In genomic region chr16:13883094-13883774, GRCm38 (mm10) we compare ENCODE assay signal across 26 mouse cellular contexts. TPM values are rescaled to one million over a fixed set of nuclear protein-coding genes. Genes with fewer than 3 reads are reported as not detected.
DNase-seq lines count a peak whose midpoint lies in the region; ATAC-seq and TF ChIP-seq lines count a peak whose summit lies in the region.
"Had no signal": no experiment of that assay in that cellular context is flagged by ENCODE, and none has a peak within 500 bp of the region (broad histone marks: within the 10 kb centered on the region; RNA-seq: fewer than 3 reads in every experiment).

No protein-coding gene starts in this region.

- TF ChIP-seq CTCF in layer of hippocampus, adult 2 months (conservative IDR thresholded peaks at IDR 0.05), result no peak
- no peak for TF ChIP-seq CTCF in small intestine, adult 2 months (IDR thresholded peaks at IDR 0.05; ENCODE audit: extremely low read depth, insufficient read length, insufficient replicate concordance, low read depth, low read length)

- no peak overlapping the region for H3K9ac ChIP-seq in embryonic facial prominence, embryonic 11.5 days (replicated peaks; ENCODE audit: low read length)
- no peak overlapping the region for H3K9ac ChIP-seq in hindbrain, embryonic 11.5 days (ENCODE audit: low read depth, low read length)
- H3K9ac ChIP-seq: forebrain, postnatal 0 days; heart, embryonic 13.5 days; hindbrain, embryonic 13.5 days; neural tube, embryonic 13.5 days had no signal

- no peak overlapping the region for H3K4me2 ChIP-seq in embryonic facial prominence, embryonic 11.5 days (ENCODE audit: low read depth, low read length)
- H3K4me2 ChIP-seq in hindbrain, embryonic 11.5 days (replicated peaks; ENCODE audit: low read depth, low read length), result no peak overlapping the region
- H3K4me2 ChIP-seq: heart, embryonic 13.5 days; hindbrain, embryonic 13.5 days; neural tube, embryonic 13.5 days had no signal

- no peak overlapping the region for H3K4me3 ChIP-seq in embryonic facial prominence, embryonic 11.5 days (ENCODE audit: low read depth, low read length)
- H3K4me3 ChIP-seq in embryonic facial prominence, embryonic 10.5 days, result no peak overlapping the region
- H3K4me3 ChIP-seq in layer of hippocampus, adult 2 months, result no peak overlapping the region
- H3K4me3 ChIP-seq in small intestine, adult 2 months (ENCODE audit: low read depth, low read length), result no peak overlapping the region
- no peak overlapping the region for H3K4me3 ChIP-seq in hindbrain, embryonic 11.5 days (ENCODE audit: low read depth, low read length)
- H3K4me3 ChIP-seq: forebrain, embryonic 10.5 days; heart, embryonic 13.5 days; hindbrain, embryonic 13.5 days; left cerebral cortex, adult 2 months; midbrain, embryonic 10.5 days; myocyte; neural tube, embryonic 13.5 days had no signal

- intact Hi-C loops in left cerebral cortex, postnatal 36 days (cut with DNase I), result no loop called here

- ATAC-seq in embryonic facial prominence, embryonic 11.5 days (replicated peaks; ENCODE audit: insufficient number of reproducible peaks, low FRiP score, low TSS enrichment, low read depth), result no peak
- no peak for ATAC-seq in hindbrain, embryonic 11.5 days (ENCODE audit: low FRiP score)
- ATAC-seq: CD4-positive, CD25-positive, alpha-beta regulatory T cell, adult 4 months; forebrain, postnatal 0 days; midbrain, embryonic 16.5 days had no signal

- no peaks in the 10 kb centered on the region for H3K36me3 ChIP-seq in embryonic facial prominence, embryonic 11.5 days (replicated peaks; ENCODE audit: control insufficient read depth, insufficient read depth, low read depth, low read length)
- H3K36me3 ChIP-seq in embryonic facial prominence, embryonic 10.5 days (replicated peaks), result peaks cover 18% of the 10 kb centered on the region
- peaks cover 26% of the 10 kb centered on the region for H3K36me3 ChIP-seq in small intestine, adult 2 months (ENCODE audit: control insufficient read depth, insufficient read depth, low read length)
- no peaks in the 10 kb centered on the region for H3K36me3 ChIP-seq in hindbrain, embryonic 11.5 days (ENCODE audit: control insufficient read depth, insufficient read depth, low read length)

- no peaks in the 10 kb centered on the region for H3K4me1 ChIP-seq in embryonic facial prominence, embryonic 11.5 days (ENCODE audit: control insufficient read depth, insufficient read depth, low read length)
- H3K4me1 ChIP-seq in embryonic facial prominence, embryonic 10.5 days, result no peaks in the 10 kb centered on the region
- H3K4me1 ChIP-seq in small intestine, adult 2 months (ENCODE audit: control insufficient read depth, insufficient read depth, insufficient read length, low read length), result peaks cover 9% of the 10 kb centered on the region; the same call in 1 of the 2 replicates
- H3K4me1 ChIP-seq in hindbrain, embryonic 11.5 days (replicated peaks; ENCODE audit: control insufficient read depth, insufficient read depth, low read length), result no peaks in the 10 kb centered on the region
- H3K4me1 ChIP-seq: forebrain, embryonic 10.5 days; heart, embryonic 13.5 days; hindbrain, embryonic 13.5 days; midbrain, embryonic 10.5 days; neural tube, embryonic 13.5 days had no signal

- H3K9me3 ChIP-seq in embryonic facial prominence, embryonic 11.5 days (replicated peaks; ENCODE audit: control insufficient read depth, low read length), result no peaks in the 10 kb centered on the region
- H3K9me3 ChIP-seq in embryonic facial prominence, embryonic 10.5 days, result no peaks in the 10 kb centered on the region
- H3K9me3 ChIP-seq in hindbrain, embryonic 11.5 days (ENCODE audit: control insufficient read depth, low read length), result no peaks in the 10 kb centered on the region
- H3K9me3 ChIP-seq: forebrain, embryonic 10.5 days; heart, embryonic 13.5 days; hindbrain, embryonic 13.5 days; midbrain, embryonic 10.5 days; neural tube, embryonic 13.5 days had no signal

- 30% methylated on average over 3 of the region's 3 CpGs for WGBS in embryonic facial prominence, embryonic 11.5 days
- 45% methylated on average over 3 of the region's 3 CpGs for WGBS in embryonic facial prominence, embryonic 10.5 days
- 8% methylated on average over 3 of the region's 3 CpGs for WGBS in small intestine, adult 2 months
- WGBS in hindbrain, embryonic 11.5 days, result 77% methylated on average over 3 of the region's 3 CpGs

- peak; percentile 2 for DNase-seq in embryonic facial prominence, embryonic 11.5 days (ENCODE audit: low spot score)
- DNase-seq in embryonic facial prominence, embryonic 10.5 days (ENCODE audit: low spot score), result no peak
- no peak for DNase-seq in layer of hippocampus, adult 2 months (ENCODE audit: low spot score in 2 of 2)
- DNase-seq in layer of hippocampus, adult 8-10 months (ENCODE audit: low spot score in 2 of 2), result no peak
- DNase-seq in 416B (ENCODE audit: low read depth), result peak; percentile 44
- no peak for DNase-seq in left cerebral cortex, postnatal 36 days (ENCODE audit: low spot score in 2 of 2)
- no peak for DNase-seq in hindbrain, embryonic 11.5 days (ENCODE audit: low spot score)
- DNase-seq: cerebellum, adult 11 months; cerebellum, adult 9-11 months; forebrain, postnatal 0 days; gastrocnemius, postnatal 14 days; heart, adult 11 months; kidney, postnatal 36 days; left cerebral cortex, postnatal 4 days; retina, postnatal 1 day; right cerebral cortex, postnatal 25 days had no signal

- H3K27me3 ChIP-seq in embryonic facial prominence, embryonic 11.5 days (ENCODE audit: control insufficient read depth, insufficient read depth, low read length), result no peaks in the 10 kb centered on the region
- no peaks in the 10 kb centered on the region for H3K27me3 ChIP-seq in embryonic facial prominence, embryonic 10.5 days (replicated peaks; ENCODE audit: low read depth, poor library complexity, severe bottlenecking)
- no peaks in the 10 kb centered on the region for H3K27me3 ChIP-seq in small intestine, adult 2 months (ENCODE audit: control insufficient read depth, insufficient read depth, low read length)
- H3K27me3 ChIP-seq in hindbrain, embryonic 11.5 days (ENCODE audit: control insufficient read depth, insufficient read depth, low read length), result no peaks in the 10 kb centered on the region
- H3K27me3 ChIP-seq: heart, embryonic 13.5 days; hindbrain, embryonic 13.5 days; neural tube, embryonic 13.5 days had no signal

- no peak for TF ChIP-seq POLR2A in small intestine, adult 2 months (IDR thresholded peaks at IDR 0.05; ENCODE audit: low read depth, low read length)

- no peak overlapping the region for H3K27ac ChIP-seq in embryonic facial prominence, embryonic 11.5 days (replicated peaks; ENCODE audit: low read depth, low read length)
- H3K27ac ChIP-seq in embryonic facial prominence, embryonic 10.5 days (replicated peaks), result no peak overlapping the region
- H3K27ac ChIP-seq in layer of hippocampus, adult 2 months, result peak overlapping the region; percentile 25; the same call in 1 of the 2 replicates
- H3K27ac ChIP-seq in small intestine, adult 2 months (ENCODE audit: insufficient read depth, low read depth, low read length), result peak overlapping the region; percentile 97
- no peak overlapping the region for H3K27ac ChIP-seq in hindbrain, embryonic 11.5 days (ENCODE audit: low read depth, low read length)
- H3K27ac ChIP-seq: forebrain, embryonic 10.5 days; heart, embryonic 13.5 days; hindbrain, embryonic 13.5 days; left cerebral cortex, adult 2 months; midbrain, embryonic 10.5 days; neural tube, embryonic 13.5 days had no signal

RNA-seq across cellular contexts. Expression of gene Pdxdc1, which starts 19.7 kb away (rescaled TPM):
- polyA plus RNA-seq in embryonic facial prominence, embryonic 11.5 days (2014; fragmentation: Nextera tagmentation; extraction: Ambion mirVana), result 91.2 and 94.9 TPM in 2 replicates
- polyA plus RNA-seq in embryonic facial prominence, embryonic 10.5 days (2016; fragmentation: Nextera tagmentation; extraction: Ambion mirVana), result 72.2 and 74.8 TPM in 2 replicates
- 10 to 100 TPM; 72.8 to 74.1 TPM for total RNA-seq in layer of hippocampus, adult 2 months (2021)
- total RNA-seq in layer of hippocampus, adult 8-10 months (2022), result 10 to 100 TPM; 72.3 to 79.6 (median 74.5) TPM
- polyA plus RNA-seq in small intestine, adult 2 months (2012; rRNA removed), result 76.7 and 137 TPM in 2 replicates
- 10 to 100 TPM; 72.7 to 81.6 TPM for total RNA-seq in left cerebral cortex, postnatal 36 days (2021)
- 74.0 and 80.1 TPM in 2 replicates for polyA plus RNA-seq in hindbrain, embryonic 11.5 days (2014; fragmentation: Nextera tagmentation; extraction: Ambion mirVana)

RNA-seq across cellular contexts. Expression of gene Mpv17l, which starts 19.7 kb away (rescaled TPM):
- polyA plus RNA-seq in embryonic facial prominence, embryonic 11.5 days (2014; fragmentation: Nextera tagmentation; extraction: Ambion mirVana), result 2.8 and 4.4 TPM in 2 replicates
- polyA plus RNA-seq in embryonic facial prominence, embryonic 10.5 days (2016; fragmentation: Nextera tagmentation; extraction: Ambion mirVana), result 2.6 and 3.4 TPM in 2 replicates
- 10 to 100 TPM; 67.5 to 71.3 TPM for total RNA-seq in layer of hippocampus, adult 2 months (2021)
- total RNA-seq in layer of hippocampus, adult 8-10 months (2022), result 10 to 100 TPM; 74.4 to 77.8 (median 75.4) TPM
- polyA plus RNA-seq in small intestine, adult 2 months (2012; rRNA removed), result 2.7 and 4.7 TPM in 2 replicates
- 10 to 100 TPM; 68.1 to 70.6 TPM for total RNA-seq in left cerebral cortex, postnatal 36 days (2021)
- polyA plus RNA-seq in hindbrain, embryonic 11.5 days (2014; fragmentation: Nextera tagmentation; extraction: Ambion mirVana), result 4.1 and 4.2 TPM in 2 replicates

Comparison
In these comparisons a context has a peak if more than half of its experiments do, and no peak if none do; other contexts are left out.
1. DNase-seq: peak in embryonic facial prominence, embryonic 11.5 days (single experiment) and 416B (single experiment); none in embryonic facial prominence, embryonic 10.5 days (single experiment), layer of hippocampus, adult 2 months (0 of 2), layer of hippocampus, adult 8-10 months (0 of 2), left cerebral cortex, postnatal 36 days (0 of 2) and hindbrain, embryonic 11.5 days (single experiment).
2. H3K27ac ChIP-seq: peak in layer of hippocampus, adult 2 months (single experiment) and small intestine, adult 2 months (single experiment); none in embryonic facial prominence, embryonic 11.5 days (single experiment), embryonic facial prominence, embryonic 10.5 days (single experiment) and hindbrain, embryonic 11.5 days (single experiment).